Mouse (Mus musculus): ENCODE data around the gene Tesk2.
"Not testable (repeated sequence)": the region's sequence is repeated elsewhere in the genome, so short reads cannot be mapped to it uniquely, and the experiment has no call there.

Tesk2 gene

DNA sequence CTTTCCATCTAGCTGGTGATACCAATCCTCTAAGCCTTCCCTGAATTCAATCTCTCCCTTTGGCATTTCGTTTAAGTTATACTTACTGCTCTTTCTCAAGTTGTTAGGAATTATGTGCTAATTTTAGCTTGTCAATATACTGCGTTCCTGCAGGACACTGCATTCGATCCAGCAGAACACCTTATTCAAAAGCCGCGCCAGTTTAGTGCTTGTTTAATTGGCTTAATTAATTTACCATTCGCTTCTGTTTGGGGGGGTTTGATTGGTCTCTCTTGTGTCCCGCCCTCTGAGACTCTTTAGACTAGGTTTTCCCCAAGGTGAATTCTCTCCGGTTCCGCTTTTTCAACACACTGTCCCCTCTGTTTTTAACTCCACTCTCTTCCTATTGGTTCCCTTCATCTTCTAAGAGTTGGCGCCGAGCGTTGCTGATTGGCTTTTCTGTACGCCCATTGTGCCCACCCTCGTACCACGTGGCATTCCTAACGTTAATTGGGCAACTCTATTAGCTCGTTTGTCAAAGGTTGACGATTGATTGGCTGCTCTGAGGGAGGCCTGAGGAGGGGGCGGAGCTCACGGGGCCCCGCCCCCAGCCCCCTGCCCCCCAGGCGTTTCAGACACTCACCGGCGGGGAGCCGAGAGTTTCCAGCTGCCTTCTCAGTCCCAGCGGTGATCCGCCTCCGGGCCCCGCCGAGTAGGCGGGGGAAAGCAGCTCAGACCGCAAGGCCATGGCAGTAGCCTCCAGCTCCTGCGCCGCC is at the start of gene Tesk2:
TSS of gene Tesk2 (plus strand) at position 606 of the 755 bp plus-strand sequence.
- DNase-seq (ENCODE audit: low spot score in 2 of 2) = peak; percentile 95 to 98

DNA sequence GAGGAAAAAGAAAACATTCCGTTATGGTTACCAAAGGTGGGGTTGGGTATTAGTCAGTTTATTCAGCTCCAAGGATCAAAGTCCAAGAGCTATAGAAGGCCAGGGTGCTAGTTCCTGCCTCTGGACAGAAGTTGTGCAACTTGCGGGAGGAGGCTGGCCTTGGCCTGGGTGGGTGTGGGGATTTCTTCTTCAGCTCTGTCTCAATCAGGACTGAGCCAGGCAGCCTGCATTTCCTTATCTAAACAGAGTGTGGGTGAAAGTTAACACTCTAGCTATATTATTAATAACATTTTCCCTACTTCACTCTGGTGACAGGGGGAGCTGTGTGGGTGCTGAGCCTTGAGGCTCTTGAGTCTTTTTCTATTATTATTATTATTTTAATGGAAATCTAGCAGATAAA is 48.0 kb upstream of the Tesk2 start:
- peak; percentile 32 to 45 for DNase-seq (ENCODE audit: low spot score in 2 of 2)

DNA sequence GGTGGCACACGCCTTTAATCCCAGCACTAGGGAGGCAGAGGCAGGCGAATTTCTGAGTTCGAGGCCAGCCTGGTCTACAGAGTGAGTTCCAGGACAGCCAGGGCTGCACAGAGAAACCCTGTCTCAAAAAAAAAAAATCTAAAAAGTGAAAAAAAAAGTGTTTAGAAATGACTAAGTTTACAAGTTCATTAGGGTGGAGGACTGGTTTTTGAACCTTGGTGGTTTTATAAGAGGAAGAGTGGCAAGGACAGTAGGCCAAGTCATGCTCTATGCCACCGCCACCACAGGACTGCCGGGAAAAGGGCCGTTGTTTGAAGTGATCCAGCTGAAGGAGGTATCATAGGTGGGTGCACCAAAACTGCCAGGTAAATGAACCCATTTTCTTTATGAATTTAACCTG is 46.0 kb upstream of the Tesk2 start:
- DNase-seq (ENCODE audit: low spot score in 2 of 2) = not testable (repeated sequence)

DNA sequence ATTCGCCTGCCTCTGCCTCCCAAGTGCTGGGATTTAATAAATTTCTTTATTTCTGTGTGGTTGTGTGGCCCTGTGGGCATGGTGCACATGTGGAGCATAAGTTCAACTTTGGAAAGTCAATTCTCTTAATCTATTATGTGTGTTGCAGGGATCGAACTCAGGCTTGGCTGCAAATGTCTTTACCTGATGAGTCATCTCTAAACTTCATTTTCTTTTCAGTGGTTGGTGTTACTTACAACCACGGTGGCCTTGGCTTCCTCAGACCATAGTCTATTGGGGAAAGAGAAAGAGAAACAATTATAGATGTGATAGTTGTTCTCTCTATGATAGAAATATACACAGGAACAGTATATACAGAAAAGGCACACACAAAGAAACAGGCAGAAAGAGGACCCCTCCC is 44.7 kb upstream of the Tesk2 start:
- DNase-seq (ENCODE audit: low spot score in 2 of 2) = no peak

DNA sequence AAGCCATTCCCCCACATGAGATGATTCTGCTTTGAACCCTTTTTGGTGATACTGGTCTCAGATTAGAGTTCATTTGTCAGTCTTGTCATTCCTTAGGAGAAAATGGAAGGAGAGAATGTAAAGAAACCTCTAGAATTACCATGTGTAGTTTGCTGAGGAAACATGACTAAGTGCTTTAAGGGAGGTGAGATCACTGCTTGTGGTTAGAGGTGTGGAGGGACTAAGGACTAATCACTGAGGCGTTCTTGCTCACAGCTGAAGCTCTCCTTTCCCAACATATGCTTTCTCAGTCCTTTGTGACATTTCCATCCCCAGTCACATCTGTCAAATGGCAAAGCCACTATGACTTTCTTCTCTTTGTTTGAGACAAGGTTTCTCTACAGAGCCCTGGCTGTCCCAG is 42.9 kb upstream of the Tesk2 start:
- DNase-seq (ENCODE audit: low spot score in 2 of 2) = no peak

DNA sequence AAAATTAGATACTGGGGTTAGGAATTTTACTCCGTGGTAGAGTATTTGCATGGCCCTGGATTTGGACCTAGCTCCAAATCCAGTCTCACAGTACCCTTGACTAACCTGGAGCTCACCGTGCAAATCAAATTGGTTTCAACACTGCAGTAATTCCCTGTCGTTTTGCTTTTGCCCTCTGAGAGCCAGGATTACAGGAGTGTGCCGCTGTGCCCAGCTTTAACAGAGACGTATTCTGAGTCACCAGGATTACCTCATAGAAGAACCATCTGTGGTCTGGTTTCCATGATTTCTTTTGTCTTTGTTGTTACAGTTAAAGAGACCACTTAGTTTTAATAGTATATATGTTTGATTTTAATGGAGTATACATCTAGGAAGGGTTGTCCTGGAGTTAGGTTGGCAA is 41.6 kb upstream of the Tesk2 start:
- no peak for DNase-seq (ENCODE audit: low spot score in 2 of 2)

DNA sequence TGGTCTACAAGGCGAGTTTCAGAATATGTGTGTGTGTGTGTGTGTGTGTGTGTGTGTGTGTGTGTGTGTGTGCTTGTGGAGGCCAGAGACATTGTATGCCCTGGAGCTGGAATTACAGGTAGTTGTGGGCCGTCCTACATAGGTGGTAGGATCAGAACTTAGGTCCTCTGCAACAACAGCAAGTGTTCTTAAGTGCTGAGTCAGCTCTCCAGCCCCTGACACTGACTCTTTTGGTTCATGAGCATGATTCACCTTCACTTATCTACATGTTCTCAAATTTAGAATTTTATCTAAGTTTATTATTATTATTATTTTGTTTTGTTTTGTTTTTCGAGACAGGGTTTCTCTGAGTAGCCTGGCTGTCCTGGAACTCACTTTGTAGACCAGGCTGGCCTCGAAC is 40.2 kb upstream of the Tesk2 start:
- DNase-seq (ENCODE audit: low spot score in 2 of 2) = not testable (repeated sequence)

DNA sequence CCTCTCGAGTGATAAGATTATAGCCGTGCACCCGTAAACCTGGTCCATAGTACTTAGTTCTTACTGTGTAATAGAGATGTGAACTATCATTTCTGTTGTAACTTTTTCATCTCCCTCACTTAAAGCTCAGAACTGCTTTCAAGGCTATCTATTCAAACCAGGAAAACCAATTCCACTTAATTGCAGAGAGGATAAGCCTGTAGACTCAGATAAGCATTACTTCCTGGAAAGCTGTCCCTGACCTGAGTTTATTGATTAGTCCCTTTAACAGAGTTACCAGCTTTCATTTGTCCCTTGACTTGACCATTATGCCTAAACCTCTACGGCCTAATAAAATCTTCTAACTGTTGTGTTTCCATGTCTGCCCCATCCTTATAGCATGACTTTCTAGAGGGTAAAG is 36.8 kb upstream of the Tesk2 start:
- no peak for DNase-seq (ENCODE audit: low spot score in 2 of 2)

DNA sequence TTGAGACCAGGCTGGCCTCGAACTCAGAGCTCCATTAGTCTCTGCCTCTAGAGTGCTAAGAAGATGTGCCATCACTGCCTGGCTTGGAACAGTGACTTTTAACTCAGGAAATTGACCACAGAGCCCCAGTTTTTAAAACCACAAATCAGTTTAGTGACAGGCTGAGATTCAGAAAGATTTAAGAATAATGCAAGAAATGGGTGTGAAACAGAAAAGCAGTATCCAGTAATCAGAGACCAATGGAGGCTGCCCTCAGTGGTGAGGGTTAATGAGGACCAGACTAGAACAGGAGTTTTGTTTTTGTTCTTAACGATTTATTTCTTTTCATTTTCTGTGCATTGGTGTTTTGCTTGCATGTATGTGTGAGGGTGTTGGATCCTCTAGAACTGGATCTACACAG is 36.1 kb upstream of the Tesk2 start:
- no peak for DNase-seq (ENCODE audit: low spot score in 2 of 2)

DNA sequence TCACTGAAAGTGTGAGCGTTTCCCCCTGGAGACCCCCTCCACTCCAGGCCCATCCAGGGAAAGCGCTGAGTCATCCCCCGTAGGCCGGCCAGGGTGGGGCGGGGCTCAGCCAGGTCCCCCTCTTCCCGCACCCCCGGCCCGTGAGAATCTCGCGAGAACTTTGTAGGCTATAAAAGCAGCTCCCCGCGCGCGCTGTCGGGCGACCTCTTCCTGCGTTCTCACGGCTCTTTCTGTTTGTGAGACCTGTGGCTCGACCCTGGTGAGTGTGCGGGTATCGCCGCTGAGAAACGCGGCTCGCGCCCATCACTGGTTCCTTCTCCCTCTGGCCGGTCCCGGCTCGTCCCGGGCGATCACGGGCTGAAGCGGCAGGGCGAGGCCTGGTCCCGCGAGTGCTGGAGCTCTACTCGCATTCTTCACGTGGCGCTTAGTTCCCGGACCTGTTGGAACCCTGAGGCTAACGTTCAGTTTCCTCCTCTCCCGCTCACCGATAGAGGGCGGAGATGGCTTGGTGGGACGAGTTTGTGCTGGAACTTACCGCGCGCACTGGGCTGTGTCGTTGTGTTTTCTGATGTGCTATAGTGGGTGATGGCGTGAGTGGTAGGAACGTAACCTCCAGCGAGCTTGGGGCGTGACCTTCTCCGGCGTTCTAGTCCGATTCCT is 35.2 kb upstream of the Tesk2 start, which contains the start of gene Prdx1:
TSS of gene Prdx1 (plus strand) at position 143 of the 660 bp plus-strand sequence.
- peak; percentile 90 to 93 for DNase-seq (ENCODE audit: low spot score in 2 of 2)

DNA sequence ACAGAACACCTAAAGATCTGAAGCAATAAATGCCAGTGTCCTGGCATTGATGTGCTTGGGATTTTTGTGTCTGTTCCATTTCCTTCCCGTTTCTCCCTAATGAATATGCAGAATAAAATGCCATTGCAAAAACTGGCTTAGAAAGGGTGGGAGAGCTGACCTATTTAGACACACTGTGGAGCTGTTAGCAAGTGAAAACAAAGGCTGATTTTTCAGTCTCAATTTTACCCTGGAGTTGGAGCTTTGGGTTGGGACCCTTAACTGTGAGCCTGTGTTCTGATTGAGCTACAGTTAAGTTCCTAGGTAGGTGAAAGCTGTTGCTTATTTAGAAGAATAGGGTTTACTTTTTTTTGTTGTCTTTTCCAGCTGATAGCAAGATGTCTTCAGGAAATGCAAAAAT is 33.7 kb upstream of the Tesk2 start:
- DNase-seq (ENCODE audit: low spot score in 2 of 2) = no peak

DNA sequence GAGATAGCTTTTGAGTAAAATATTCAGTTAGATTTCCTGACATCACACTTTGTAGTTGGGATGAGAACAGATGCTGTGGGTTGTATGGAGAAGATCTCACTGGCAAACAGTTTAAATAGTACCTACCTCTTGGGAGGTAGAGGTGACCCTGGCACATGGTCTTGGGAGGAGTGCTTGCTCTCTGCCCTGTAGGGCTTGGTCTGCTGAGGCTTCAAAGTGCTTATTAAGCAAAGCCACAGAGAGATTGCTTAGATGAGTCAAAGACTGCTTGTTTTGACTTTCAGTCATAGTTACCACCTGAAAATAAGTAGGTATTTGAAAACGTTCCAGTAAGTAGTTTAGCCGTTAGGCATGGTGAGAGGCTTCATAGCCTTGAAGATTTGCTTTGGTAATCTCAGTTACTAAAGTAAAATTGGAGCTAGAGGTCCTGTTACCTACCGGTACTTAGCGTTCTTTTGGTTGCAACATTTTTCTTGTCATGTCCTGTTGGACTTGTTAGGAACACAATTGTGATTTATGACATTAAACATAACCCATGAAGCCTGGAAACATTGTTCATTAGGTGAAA is 31.4 kb upstream of the Tesk2 start:
- DNase-seq (ENCODE audit: low spot score in 2 of 2) = no peak

DNA sequence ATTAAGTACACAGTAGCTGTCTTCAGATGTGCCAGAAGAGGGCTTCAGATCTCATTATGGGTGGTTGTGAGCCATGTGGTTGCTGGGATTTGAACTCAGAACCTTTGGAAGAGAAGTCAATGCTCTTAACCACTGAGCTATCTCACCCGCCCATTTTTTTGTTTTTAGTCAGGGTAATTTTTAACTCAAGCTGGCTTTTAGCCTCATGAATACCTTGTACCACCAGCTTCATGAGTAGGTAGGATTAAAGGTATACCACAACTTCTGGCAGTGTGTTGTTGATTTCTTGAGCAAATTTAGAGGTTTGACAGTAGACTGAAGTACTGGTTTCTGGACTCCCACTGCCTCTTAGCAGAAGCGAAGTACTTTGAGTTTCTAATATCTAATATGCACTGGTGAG is 28.6 kb upstream of the Tesk2 start:
- no peak for DNase-seq (ENCODE audit: low spot score in 2 of 2)

DNA sequence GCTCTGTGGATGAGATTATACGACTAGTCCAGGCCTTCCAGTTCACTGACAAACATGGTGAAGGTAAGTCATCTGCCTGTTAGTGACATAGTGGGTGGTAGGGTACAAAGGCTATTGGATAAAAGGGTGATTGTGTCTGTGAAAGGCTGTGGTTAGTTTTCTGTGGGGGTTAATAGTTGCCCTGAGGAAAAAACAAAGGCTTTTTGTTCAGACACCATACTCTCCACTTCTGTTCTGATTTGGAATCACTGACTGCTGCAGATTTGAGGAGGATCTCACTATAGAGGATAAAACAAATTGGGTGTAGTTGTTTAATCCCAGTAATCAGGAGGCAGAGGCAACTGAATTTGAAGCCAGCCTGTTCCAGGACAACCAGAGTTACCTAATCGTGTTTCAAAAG is 27.0 kb upstream of the Tesk2 start:
- no peak for DNase-seq (ENCODE audit: low spot score in 2 of 2)

DNA sequence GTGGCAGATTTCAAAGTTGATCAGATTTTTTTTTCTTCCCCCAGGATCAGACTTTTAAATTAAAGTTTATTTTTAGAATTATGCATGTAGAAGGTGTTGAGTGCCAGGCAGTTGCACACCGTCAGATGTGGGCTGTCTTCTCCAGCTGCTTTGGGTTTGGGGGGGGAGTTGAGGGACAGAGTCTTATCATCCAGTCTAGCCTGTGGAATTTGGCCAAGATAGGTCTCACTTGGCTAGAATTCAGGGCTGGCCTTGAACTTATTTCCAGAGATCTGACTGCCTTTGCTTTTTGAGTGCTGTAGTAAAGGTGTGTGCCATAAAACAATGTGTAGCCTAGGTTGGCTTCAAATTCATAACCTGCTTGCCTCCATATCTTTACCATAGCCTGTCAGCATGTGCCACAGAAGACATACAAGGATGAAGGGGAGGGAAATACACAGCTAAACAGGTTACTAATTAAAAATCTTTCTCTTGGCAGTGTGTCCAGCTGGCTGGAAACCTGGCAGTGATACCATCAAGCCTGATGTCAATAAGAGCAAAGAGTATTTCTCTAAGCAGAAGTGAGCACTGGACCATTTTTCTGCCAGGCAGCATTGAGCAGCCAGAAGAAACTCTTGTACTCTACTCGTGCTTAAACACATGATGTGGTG is 21.9 kb upstream of the Tesk2 start:
- no peak for DNase-seq (ENCODE audit: low spot score in 2 of 2)

DNA sequence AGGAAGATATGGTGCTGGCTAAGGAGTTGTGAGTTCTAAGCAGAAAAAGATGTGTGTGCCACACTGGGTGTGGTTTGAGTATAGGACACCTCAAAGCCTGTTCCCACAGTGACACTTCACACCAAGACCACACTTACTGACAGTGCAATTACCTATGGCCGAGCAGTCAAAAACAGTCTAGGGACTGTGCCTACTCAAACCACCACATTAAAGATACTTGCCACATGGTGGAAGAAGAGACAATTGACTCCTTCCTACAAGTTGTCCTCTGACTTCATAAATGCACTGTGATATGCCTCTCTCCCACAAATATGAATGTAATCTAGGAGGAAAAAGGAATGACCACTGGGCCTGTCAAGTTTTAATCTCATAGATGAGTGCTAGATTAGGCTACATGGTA is 19.8 kb upstream of the Tesk2 start:
- no peak for DNase-seq (ENCODE audit: low spot score in 2 of 2)

DNA sequence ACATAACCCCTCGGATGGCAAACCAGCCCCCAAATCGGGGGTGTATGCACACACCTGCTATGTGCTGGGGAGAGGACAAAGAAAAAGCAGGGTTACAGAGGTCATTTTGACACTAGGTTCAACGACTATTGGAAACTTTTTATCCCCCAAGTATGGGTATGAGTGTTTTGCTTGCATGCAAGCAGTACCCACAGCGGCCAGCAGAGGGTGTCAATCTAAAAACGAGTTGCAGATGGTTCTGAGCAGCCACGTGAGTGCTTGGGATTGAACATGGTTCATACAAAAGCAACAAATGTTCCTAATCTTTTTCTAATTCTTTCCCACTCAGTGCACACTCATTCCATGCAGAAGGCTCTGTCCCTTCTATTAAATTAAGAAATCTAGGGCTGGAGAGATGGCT is 16.9 kb upstream of the Tesk2 start:
- peak; percentile 52 to 65 for DNase-seq (ENCODE audit: low spot score in 2 of 2)

DNA sequence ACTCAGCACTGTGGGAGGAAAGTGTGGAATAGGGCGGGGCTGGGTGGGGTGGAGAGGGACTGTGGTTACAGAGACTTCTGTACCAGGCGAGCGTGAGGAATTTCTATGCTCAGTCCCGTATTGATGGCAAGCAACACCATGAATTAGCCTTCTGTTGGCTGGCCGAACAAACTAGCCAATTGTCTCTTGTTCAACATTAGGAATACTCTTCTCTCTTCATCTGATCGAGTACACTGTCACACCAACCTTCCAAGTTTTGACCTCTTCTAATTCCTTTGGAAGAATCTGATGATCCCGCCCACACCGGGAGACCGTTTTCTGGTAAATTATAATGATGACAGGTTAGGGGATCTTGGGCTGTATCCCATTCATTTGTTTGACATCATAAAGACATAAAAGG is 13.1 kb upstream of the Tesk2 start:
- DNase-seq (ENCODE audit: low spot score in 2 of 2) = no peak

DNA sequence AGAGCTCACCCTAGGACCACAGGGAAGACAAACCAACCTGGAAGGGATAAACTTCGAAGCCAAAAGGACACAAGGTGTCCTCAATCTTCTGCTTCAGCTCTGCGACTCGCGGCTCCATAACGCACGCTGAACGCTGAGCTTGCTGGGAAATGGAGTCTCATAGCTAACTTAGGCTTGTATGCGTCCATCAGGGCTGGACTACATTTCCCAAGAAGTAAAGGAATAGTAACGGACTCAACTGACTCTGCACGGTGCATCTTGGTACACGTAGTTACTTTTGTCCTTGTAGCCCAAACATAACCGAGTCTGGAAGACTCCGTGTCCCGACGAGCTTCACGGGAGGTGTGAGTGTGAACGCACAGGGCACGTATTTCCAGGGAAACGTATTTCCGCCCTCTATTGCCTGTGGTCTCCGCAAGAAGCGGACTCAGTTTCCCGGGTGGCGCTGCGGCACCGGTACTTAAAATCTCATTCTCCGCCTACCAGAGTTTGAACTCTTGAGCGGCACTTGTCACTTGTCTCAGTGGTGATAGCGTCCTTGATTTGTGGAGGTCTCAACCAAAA is 12.5 kb upstream of the Tesk2 start, which contains the start of the genes Mmachc and Ccdc163:
TSS of gene Mmachc (minus strand) at position 206 of the 564 bp plus-strand sequence.
TSS of gene Ccdc163 (plus strand) at position 309 of the 564 bp plus-strand sequence.
- DNase-seq (ENCODE audit: low spot score in 2 of 2) = peak; percentile 93 to 94

DNA sequence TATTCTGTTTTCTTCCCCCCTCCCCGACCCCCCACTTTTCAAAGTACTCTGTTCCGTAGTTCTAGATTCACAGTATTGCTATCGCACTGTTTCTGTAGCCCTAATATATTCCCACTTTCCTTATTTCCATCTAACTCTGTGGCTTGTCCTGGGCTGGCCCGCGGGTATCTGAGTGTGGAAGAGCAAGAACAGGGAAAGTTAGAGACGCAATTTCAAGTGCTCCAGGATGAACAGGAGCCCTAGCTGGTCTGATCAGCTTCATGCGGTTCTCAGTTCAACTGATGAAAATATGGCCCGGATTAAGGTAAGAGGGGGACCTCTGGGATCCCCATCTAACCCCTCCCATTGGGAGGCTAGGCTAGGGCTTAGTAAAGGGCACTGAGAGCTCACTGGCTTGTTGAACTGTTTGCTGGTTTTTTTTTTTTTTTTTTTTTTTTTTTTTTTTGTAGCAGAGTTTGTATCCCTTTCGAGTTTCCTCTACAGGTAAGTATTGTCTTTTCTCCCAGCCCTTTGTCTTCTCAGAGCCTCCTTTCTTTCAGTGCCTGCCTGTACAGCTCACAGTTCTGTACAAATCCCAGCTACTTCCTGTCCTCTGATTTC is 11.9 kb upstream of the Tesk2 start:
- no peak for DNase-seq (ENCODE audit: low spot score in 2 of 2)

DNA sequence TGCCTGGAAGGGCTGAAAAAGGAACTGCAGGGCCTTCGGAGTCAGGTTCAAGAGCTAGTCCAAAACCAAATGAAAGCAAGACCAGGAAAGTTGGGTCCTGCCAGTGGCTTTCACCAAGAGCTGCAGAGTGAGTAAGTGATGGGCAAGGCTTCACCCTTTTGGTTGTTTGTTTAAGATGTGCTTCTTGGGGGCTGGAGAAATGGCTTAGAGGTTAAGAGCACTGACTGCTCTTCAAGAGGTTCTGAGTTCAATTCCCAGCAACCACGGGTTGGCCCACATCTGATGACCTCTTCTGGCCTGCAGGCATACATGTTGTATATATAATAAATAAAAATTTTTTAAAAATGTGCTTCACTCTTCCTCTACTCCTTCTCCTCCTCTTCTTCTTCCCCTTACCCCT is 10.6 kb upstream of the Tesk2 start:
- DNase-seq (ENCODE audit: low spot score in 2 of 2) = no peak

DNA sequence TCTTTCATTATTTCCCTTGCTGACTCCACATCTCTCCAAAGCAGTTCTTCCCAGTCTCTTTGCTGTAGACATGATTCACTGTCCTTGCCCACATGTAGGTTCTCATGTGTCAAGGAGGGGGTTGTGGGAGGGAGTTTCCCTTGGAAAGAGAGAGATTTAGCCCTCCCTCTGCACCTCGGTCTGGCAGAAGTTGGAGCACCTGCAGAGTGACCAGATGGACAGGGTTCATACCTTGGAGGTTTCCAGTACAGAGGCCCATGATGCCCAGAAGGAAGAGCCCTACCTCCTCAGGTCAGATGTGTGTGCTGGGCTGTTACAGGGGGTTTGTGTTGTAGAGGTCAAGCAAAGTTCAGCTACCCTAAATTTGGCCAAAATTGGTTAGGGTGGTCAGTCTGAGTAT is 8.2 kb upstream of the Tesk2 start:
- DNase-seq (ENCODE audit: low spot score in 2 of 2) = no peak
